Mouse (Mus musculus) layer of hippocampus, adult 8-10 months (tissue): ENCODE measurements at regions not wholly inside any gene's neighbourhood (a gene's known extent, or its start where the extent isn't known, plus 50 kb on each side); places are given as distances from the start of the nearest gene placed in this dataset.

Source experiments
- DNase-seq, 2 experiments: peaks; one replicate each; pipeline ENCODE4 v3.0.0; 2022; ENCODE audit warnings: low spot score in 2 of 2
- microRNA-seq, 2 experiments: library from miRNA; unstranded; fragments of <30 nt; microRNA quantifications; one replicate each; pipeline ENCODE4 v1.2.0; 2022

GRCm38 (mm10) chr4:93451357-93451756 lies 116.0 kb upstream of the Tusc1 start:
- no peak for DNase-seq

- DNase-seq = no peak
Measured at GRCm38 (mm10) chr4:93450831-93451230, 115.5 kb upstream of the Tusc1 start.

DNA sequence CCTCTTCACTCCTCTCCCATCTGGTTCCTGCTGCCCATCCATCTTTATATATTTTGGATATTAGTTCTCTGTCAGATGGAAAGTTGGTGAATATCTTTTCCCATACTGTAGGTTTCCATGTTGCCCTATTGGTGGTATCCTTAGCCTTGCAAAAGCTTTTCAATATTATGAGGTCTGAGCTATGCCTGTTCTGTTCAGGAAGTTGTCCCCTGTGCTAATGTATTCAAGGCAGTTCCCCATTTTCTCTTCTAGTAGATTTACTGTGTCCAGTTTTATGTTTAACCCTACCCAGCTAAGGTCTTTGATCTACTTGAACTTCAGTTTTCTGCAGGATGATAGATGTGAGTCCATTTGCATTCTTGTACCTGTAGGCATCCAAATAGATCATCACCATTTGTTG lies 109.4 kb upstream of the Tusc1 start:
- DNase-seq = no peak

DNA sequence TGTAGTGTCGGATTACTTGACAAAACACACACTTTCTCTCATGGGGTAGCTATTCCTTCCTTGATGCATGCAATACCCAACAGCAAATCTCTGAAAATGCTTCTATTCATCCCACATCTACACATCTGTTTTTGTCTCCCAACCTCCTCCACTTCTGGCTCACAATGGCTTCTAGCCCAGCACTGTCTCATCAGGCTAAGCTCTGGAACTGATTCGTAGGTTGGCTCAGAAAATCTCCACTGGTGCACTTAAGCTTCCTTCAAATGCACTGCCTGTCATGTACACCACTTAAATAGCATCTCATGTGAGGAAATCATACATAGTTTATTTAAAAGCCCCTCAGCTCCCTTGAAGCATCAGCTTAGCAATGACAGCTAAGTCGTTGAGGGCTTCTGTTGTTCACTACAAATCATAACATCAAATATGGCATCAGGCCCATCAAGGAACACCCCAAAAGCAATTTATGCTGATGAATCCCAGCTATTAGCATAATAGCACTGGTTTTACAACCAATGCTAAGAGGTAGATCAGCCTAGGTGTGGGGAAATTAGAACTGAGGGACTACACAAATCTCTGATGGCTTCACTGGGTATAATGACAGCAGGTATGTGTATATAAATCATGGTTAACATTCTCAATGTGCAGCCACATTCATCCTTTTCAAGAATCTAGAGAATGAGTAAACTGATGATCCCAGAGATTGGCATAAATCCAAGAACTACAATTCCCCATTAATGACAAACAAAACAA lies 103.5 kb upstream of the Tusc1 start:
- DNase-seq = no peak

DNA sequence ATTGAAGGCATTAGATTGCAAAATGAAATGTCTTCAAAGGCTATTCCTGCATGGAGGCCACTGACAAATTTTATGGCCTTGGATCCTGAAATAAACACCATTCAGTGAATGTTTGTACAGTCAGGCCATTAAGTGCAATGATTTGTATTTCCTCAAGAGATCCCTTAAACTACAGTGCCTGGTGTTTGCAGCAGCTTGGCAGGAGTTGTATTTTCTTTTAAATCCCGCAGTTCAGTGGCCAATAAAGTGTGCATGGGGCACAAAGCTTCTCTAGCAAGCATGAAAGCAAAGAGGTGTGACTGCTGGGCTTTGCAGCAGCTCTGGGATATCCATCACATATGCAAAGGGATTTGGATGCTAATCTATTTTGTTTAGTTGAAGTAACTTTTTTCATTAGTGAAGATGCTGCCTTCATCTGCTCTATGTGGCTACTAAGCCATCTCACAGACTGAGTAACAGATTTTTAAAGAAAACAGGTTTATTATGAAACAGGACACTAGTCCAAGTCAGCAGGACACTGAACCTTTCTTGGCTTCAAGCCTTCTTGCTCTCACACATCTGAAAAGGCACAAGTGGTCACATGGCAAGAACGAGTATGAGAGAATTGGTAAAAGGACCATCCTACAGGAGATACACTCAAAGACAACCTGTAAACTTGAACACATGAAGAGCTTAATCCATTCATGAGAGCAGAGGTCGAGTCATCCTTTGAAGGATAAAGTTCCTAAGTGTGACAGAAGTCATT lies 102.2 kb upstream of the Tusc1 start:
- no peak for DNase-seq

GRCm38 (mm10) chr4:93412695-93413094 lies 77.4 kb upstream of the Tusc1 start:
- DNase-seq = no peak

DNA sequence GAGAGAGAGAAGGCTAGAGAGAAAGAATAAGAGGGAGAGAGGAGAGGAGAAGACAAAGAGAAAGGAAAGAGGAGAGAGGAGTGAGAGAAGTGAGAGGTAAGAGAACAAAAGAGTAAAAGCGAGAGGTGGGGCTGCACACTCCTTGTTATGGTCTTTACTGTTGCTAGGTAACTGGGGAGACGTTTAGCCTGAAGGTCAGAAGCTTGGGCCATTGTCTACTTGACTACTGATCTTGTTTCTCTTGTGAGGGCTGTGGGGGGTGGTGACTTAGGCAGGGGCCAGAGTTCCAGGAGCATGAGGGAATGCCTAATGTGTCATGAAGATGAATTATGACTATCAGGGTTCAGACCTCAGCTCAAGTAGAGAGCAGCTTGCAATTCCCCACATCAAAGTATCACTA lies 71.6 kb upstream of the Tusc1 start:
- no peak for DNase-seq

- DNase-seq = no peak
Measured at GRCm38 (mm10) chr4:93400579-93400978, 65.3 kb upstream of the Tusc1 start.

Small RNA genes lying in the stretch of these regions (microRNA-seq; reads per million reads assigned to microRNA genes)
- gene Gm22619 = 0 reads per million in 2 experiments
